Mouse (Mus musculus) thymus, adult 2 months (tissue): Measurements from ENCODE around the gene Fam43a.

Experiments used
- CTCF ChIP-seq: fragments of 200-500 bp; IDR thresholded peaks from 2 replicates; pipeline ENCODE4 v1.5.1; 2012; ENCODE audit warnings: mild to moderate bottlenecking, control low read depth, low read length, moderate library complexity, borderline replicate concordance; ENCODE audit not compliant: control insufficient read depth, poor library complexity, insufficient read depth; ENCODE audit errors: extremely low read depth
- POLR2A ChIP-seq: fragments of 200-500 bp; IDR thresholded peaks from 2 replicates; pipeline ENCODE4 v1.6.1; 2012; ENCODE audit warnings: mild to moderate bottlenecking, low read length, control low read depth, moderate library complexity; ENCODE audit not compliant: control insufficient read depth, poor library complexity, insufficient read depth; ENCODE audit errors: extremely low read depth

DNA sequence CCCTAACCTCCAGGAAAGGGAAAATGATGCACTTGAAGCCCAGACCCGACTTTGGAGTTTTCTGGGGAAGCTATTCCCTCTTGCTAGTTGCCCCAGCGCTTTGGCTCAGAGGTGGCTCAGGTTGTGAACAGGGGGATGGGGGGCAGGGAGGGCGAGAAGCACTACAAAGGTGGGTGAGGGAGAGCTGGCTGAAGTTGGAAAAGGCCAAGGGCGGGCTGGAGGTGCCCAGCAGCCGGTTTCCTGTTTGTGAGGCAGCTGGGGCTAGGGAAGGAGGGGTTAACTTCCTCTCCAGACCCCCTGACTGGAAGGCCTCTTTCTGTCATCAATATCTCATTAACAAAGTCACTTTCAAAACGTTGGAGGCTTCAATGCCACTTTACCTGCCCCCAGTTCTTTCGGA is 2.4 kb downstream of the Fam43a start:
- TF ChIP-seq POLR2A (no peak), CTCF (no peak)
